Mouse (Mus musculus) olfactory bulb, adult 2 months (tissue): Measurements from ENCODE around the gene BC005561.

ENCODE experiments used
- CTCF ChIP-seq: fragments of 200-500 bp; IDR thresholded peaks from 2 replicates; pipeline ENCODE4 v1.5.1; 2012; ENCODE audit warnings: low read depth, mild to moderate bottlenecking, low read length, moderate library complexity; ENCODE audit not compliant: insufficient read depth
- POLR2A ChIP-seq: fragments of 200-500 bp; IDR thresholded peaks from 2 replicates; pipeline ENCODE4 v1.6.1; 2012; ENCODE audit warnings: mild to moderate bottlenecking, low read depth, low read length, moderate library complexity; ENCODE audit not compliant: insufficient read depth

GRCm38 (mm10) chr5:104491561-104491960, 16.6 kb upstream of the BC005561 start:
- TF ChIP-seq CTCF = no peak
- TF ChIP-seq POLR2A = no peak
